Mouse (Mus musculus) hindbrain, embryonic 15.5 days (tissue): ENCODE results near the gene Ogfod1. TPM values are rescaled to one million over a fixed set of nuclear protein-coding genes. Genes with fewer than 3 reads are reported as not detected.

Source experiments
- ATAC-seq: fragments of 200-750 bp; cut with Nextera tagmentation; 2 replicates; pipeline ENCODE4 v1.8.0; 2017; ENCODE audit warnings: low read depth, moderate number of reproducible peaks, moderate TSS enrichment; ENCODE audit not compliant: low FRiP score
- H3K27ac ChIP-seq: fragments of 300-500 bp; sonication (generic); replicated peaks from 2 replicates; pipeline ENCODE4 v1.5.1; 2015; ENCODE audit warnings: mild to moderate bottlenecking, inconsistent platforms
- H3K27me3 ChIP-seq: fragments of 300-500 bp; sonication (generic); 2 replicates; pipeline ENCODE4 v1.6.1; 2015; ENCODE audit warnings: control low read depth, inconsistent platforms
- H3K36me3 ChIP-seq: fragments of 300-500 bp; sonication (generic); 2 replicates; pipeline ENCODE4 v1.6.1; 2015; ENCODE audit warnings: control low read depth, inconsistent platforms
- H3K4me1 ChIP-seq: fragments of 300-500 bp; sonication (generic); replicated peaks from 2 replicates; pipeline ENCODE4 v1.6.1; 2015; ENCODE audit warnings: control low read depth, inconsistent platforms
- H3K4me2 ChIP-seq: fragments of 300-500 bp; sonication (generic); 2 replicates; pipeline ENCODE4 v1.6.1; 2015; ENCODE audit warnings: moderate library complexity, mild to moderate bottlenecking, inconsistent platforms
- H3K4me3 ChIP-seq: fragments of 300-500 bp; sonication (generic); 2 replicates; pipeline ENCODE4 v1.5.1; 2015; ENCODE audit warnings: mild to moderate bottlenecking, inconsistent platforms
- H3K9ac ChIP-seq: fragments of 300-500 bp; sonication (generic); 2 replicates; pipeline ENCODE4 v1.6.1; 2015; ENCODE audit warnings: inconsistent platforms
- H3K9me3 ChIP-seq: fragments of 300-500 bp; sonication (generic); 2 replicates; pipeline ENCODE4 v1.6.1; 2016; ENCODE audit warnings: control low read depth, inconsistent platforms
- WGBS: fragments of 180-500 bp; shearing (Covaris S2); methylation state at CpG from one replicate; pipeline ENCODE4 v1.1.7; 2015; 5-methylcytosine and 5-hydroxymethylcytosine counted together
- polyA plus RNA-seq: library from polyadenylated mRNA; unstranded; fragments of >200 nt; fragmentation: Nextera tagmentation; extraction: Ambion mirVana; gene quantifications from 2 replicates; pipeline ENCODE4 v1.2.1, GENCODE M21; 2015

Gene Ogfod1
- polyA plus RNA-seq, 1 experiment from 2014 or later: 15.8 TPM

GRCm38 (mm10) chr8:94089715-94090114, 52.7 kb downstream of the Ogfod1 start:
- 62% methylated on average over 6 of the region's 6 CpGs for WGBS
- ATAC-seq: no peak
- no peak overlapping the region for H3K9ac ChIP-seq

GRCm38 (mm10) chr8:94092848-94093247, 55.9 kb downstream of the Ogfod1 start:
- no peak overlapping the region for H3K4me2 ChIP-seq
- no peaks in the 10 kb centered on the region for H3K27me3 ChIP-seq
- H3K4me3 ChIP-seq: no peak overlapping the region
- no peaks in the 10 kb centered on the region for H3K9me3 ChIP-seq
- H3K36me3 ChIP-seq: no peaks in the 10 kb centered on the region
- ATAC-seq: no peak
- H3K27ac ChIP-seq: no peak overlapping the region
- no peak overlapping the region for H3K9ac ChIP-seq
- 91% methylated on average over 9 of the region's 9 CpGs for WGBS
- peaks cover 6% of the 10 kb centered on the region; the same call in 1 of the 2 replicates for H3K4me1 ChIP-seq

More at GRCm38 (mm10) chr8:94089715-94090114, 52.7 kb downstream of the Ogfod1 start:
- Histone ChIP-seq H3K36me3 (peaks cover 5% of the 10 kb centered on the region; the same call in 1 of the 2 replicates), H3K9me3 (no peaks in the 10 kb centered on the region), H3K27ac (no peak overlapping the region), H3K4me2 (no peak overlapping the region), H3K4me1 (no peaks in the 10 kb centered on the region), H3K27me3 (no peaks in the 10 kb centered on the region), H3K4me3 (no peak overlapping the region)

- H3K36me3 ChIP-seq: no peaks in the 10 kb centered on the region
- WGBS: 85% methylated on average over 6 of the region's 6 CpGs
- H3K4me1 ChIP-seq: peaks cover 11% of the 10 kb centered on the region
- H3K4me3 ChIP-seq: no peak overlapping the region
- no peak overlapping the region for H3K4me2 ChIP-seq
- H3K9me3 ChIP-seq: no peaks in the 10 kb centered on the region
- no peaks in the 10 kb centered on the region for H3K27me3 ChIP-seq
- ATAC-seq: no peak
- H3K27ac ChIP-seq: no peak overlapping the region
- H3K9ac ChIP-seq: no peak overlapping the region
Observed at GRCm38 (mm10) chr8:94094281-94094680, 57.3 kb downstream of the Ogfod1 start.

GRCm38 (mm10) chr8:94098081-94098974, 61.3 kb downstream of the Ogfod1 start, which contains the start of gene Bbs2:
Bbs2 (minus strand) TSS chr8:94098928.
- Histone ChIP-seq H3K27ac (peak within 1 kb of the TSS; percentile 95), H3K9me3 (no peaks in the 10 kb centered on the region), H3K4me1 (peaks cover 11% of the 10 kb centered on the region), H3K9ac (peak within 1 kb of the TSS; percentile 58), H3K36me3 (no peaks in the 10 kb centered on the region), H3K4me3 (peak within 1 kb of the TSS; percentile 54), H3K4me2 (peak within 1 kb of the TSS; percentile 64), H3K27me3 (no peaks in the 10 kb centered on the region)
- ATAC-seq: peak; percentile 99
- WGBS: 1% methylated on average over 61 of the region's 61 CpGs

GRCm38 (mm10) chr8:94098996-94099395, 62.0 kb downstream of the Ogfod1 start:
- Histone ChIP-seq H3K9ac (peak overlapping the region; percentile 58), H3K27me3 (no peaks in the 10 kb centered on the region), H3K9me3 (no peaks in the 10 kb centered on the region), H3K36me3 (no peaks in the 10 kb centered on the region), H3K27ac (peak overlapping the region; percentile 95), H3K4me1 (peaks cover 11% of the 10 kb centered on the region), H3K4me3 (peak overlapping the region; percentile 54), H3K4me2 (peak overlapping the region; percentile 64)
- WGBS: 43% methylated on average over 4 of the region's 4 CpGs
- no peak for ATAC-seq

- no peaks in the 10 kb centered on the region for H3K36me3 ChIP-seq
- H3K27ac ChIP-seq: no peak overlapping the region
- 53% methylated on average over 5 of the region's 5 CpGs for WGBS
- H3K9ac ChIP-seq: no peak overlapping the region
- no peak for ATAC-seq
- no peaks in the 10 kb centered on the region for H3K27me3 ChIP-seq
- peaks cover under 1% of the 10 kb centered on the region for H3K4me1 ChIP-seq
- no peaks in the 10 kb centered on the region for H3K9me3 ChIP-seq
- no peak overlapping the region for H3K4me3 ChIP-seq
- H3K4me2 ChIP-seq: no peak overlapping the region
Observed at GRCm38 (mm10) chr8:94104146-94104545, 67.1 kb downstream of the Ogfod1 start.

- ATAC-seq: no peak
- Histone ChIP-seq H3K4me3 (no peak overlapping the region), H3K27ac (no peak overlapping the region), H3K9me3 (no peaks in the 10 kb centered on the region), H3K4me1 (no peaks in the 10 kb centered on the region), H3K36me3 (no peaks in the 10 kb centered on the region), H3K27me3 (no peaks in the 10 kb centered on the region), H3K4me2 (no peak overlapping the region), H3K9ac (no peak overlapping the region)
- WGBS: 83% methylated on average over 3 of the region's 3 CpGs
Observed at GRCm38 (mm10) chr8:94107871-94108270, 70.9 kb downstream of the Ogfod1 start.

GRCm38 (mm10) chr8:94109396-94109795, 72.4 kb downstream of the Ogfod1 start:
- H3K4me3 ChIP-seq: no peak overlapping the region
- no peak for ATAC-seq

GRCm38 (mm10) chr8:94109835-94110234, 72.8 kb downstream of the Ogfod1 start:
- no peak overlapping the region for H3K4me2 ChIP-seq
- no peak overlapping the region for H3K4me3 ChIP-seq
- no peak for ATAC-seq
- no peaks in the 10 kb centered on the region for H3K36me3 ChIP-seq
- no peak overlapping the region for H3K9ac ChIP-seq
- 75% methylated on average over 5 of the region's 5 CpGs for WGBS
- H3K4me1 ChIP-seq: no peaks in the 10 kb centered on the region
- H3K27ac ChIP-seq: no peak overlapping the region
- H3K27me3 ChIP-seq: no peaks in the 10 kb centered on the region
- no peaks in the 10 kb centered on the region for H3K9me3 ChIP-seq

More at GRCm38 (mm10) chr8:94109396-94109795, 72.4 kb downstream of the Ogfod1 start:
- no peaks in the 10 kb centered on the region for H3K4me1 ChIP-seq
- H3K27ac ChIP-seq: no peak overlapping the region
- H3K27me3 ChIP-seq: no peaks in the 10 kb centered on the region
- WGBS: 71% methylated on average over 6 of the region's 6 CpGs
- no peak overlapping the region for H3K9ac ChIP-seq
- no peak overlapping the region for H3K4me2 ChIP-seq
- H3K36me3 ChIP-seq: no peaks in the 10 kb centered on the region
- no peaks in the 10 kb centered on the region for H3K9me3 ChIP-seq

- Histone ChIP-seq H3K27me3 (no peaks in the 10 kb centered on the region), H3K4me3 (no peak overlapping the region), H3K27ac (no peak overlapping the region), H3K9ac (no peak overlapping the region), H3K9me3 (no peaks in the 10 kb centered on the region), H3K4me1 (no peaks in the 10 kb centered on the region), H3K36me3 (no peaks in the 10 kb centered on the region), H3K4me2 (no peak overlapping the region)
- ATAC-seq: no peak
- WGBS: 57% methylated on average over 6 of the region's 6 CpGs
Observed at GRCm38 (mm10) chr8:94110526-94111177, 73.7 kb downstream of the Ogfod1 start.

- 46% methylated on average over 1 of the region's 1 CpGs for WGBS
- no peak for ATAC-seq
- H3K4me1 ChIP-seq: no peaks in the 10 kb centered on the region; the same call in 1 of the 2 replicates
- H3K4me3 ChIP-seq: no peak overlapping the region
- no peaks in the 10 kb centered on the region for H3K36me3 ChIP-seq
- no peaks in the 10 kb centered on the region for H3K27me3 ChIP-seq
- no peaks in the 10 kb centered on the region for H3K9me3 ChIP-seq
- no peak overlapping the region for H3K4me2 ChIP-seq
- no peak overlapping the region for H3K27ac ChIP-seq
- H3K9ac ChIP-seq: no peak overlapping the region
Observed at GRCm38 (mm10) chr8:94113435-94113834, 76.4 kb downstream of the Ogfod1 start.

GRCm38 (mm10) chr8:94113972-94114371, 77.0 kb downstream of the Ogfod1 start:
- Histone ChIP-seq H3K4me1 (peaks cover 5% of the 10 kb centered on the region), H3K4me3 (no peak overlapping the region), H3K36me3 (no peaks in the 10 kb centered on the region), H3K9me3 (no peaks in the 10 kb centered on the region), H3K9ac (no peak overlapping the region), H3K27ac (no peak overlapping the region), H3K27me3 (no peaks in the 10 kb centered on the region), H3K4me2 (no peak overlapping the region)
- no peak for ATAC-seq
- WGBS: 93% methylated on average over 2 of the region's 2 CpGs
